Mouse (Mus musculus) hindbrain, embryonic 14.5 days (tissue): Measurements from ENCODE around the gene Ptger3. TPM values are rescaled to one million over a fixed set of nuclear protein-coding genes. Genes with fewer than 3 reads are reported as not detected.

Source experiments
- ATAC-seq: fragments of 200-750 bp; cut with Nextera tagmentation; 2 replicates; pipeline ENCODE4 v1.8.0; 2017; ENCODE audit warnings: moderate number of reproducible peaks, mild to moderate bottlenecking, moderate TSS enrichment, moderate library complexity; ENCODE audit not compliant: low FRiP score
- DNase-seq: peaks from one replicate; pipeline ENCODE4 v3.0.0-alpha.2; 2015; ENCODE audit warnings: low spot score
- H3K27ac ChIP-seq: fragments of 300-500 bp; sonication (generic); 2 replicates; pipeline ENCODE4 v1.5.1; 2014; ENCODE audit warnings: mild to moderate bottlenecking, moderate library complexity
- H3K27me3 ChIP-seq: fragments of 300-500 bp; sonication (generic); 2 replicates; pipeline ENCODE4 v1.6.1; 2014; ENCODE audit warnings: mild to moderate bottlenecking, low read length, mixed read lengths; ENCODE audit not compliant: control insufficient read depth, insufficient read depth
- H3K36me3 ChIP-seq: fragments of 300-500 bp; sonication (generic); replicated peaks from 2 replicates; pipeline ENCODE4 v1.6.1; 2014; ENCODE audit not compliant: control insufficient read depth, insufficient read depth
- H3K4me1 ChIP-seq: fragments of 300-500 bp; sonication (generic); replicated peaks from 2 replicates; pipeline ENCODE4 v1.6.1; 2014; ENCODE audit warnings: antibody characterized with exemption, low read length, mixed read lengths; ENCODE audit not compliant: control insufficient read depth, insufficient read depth
- H3K4me2 ChIP-seq: fragments of 300-500 bp; sonication (generic); replicated peaks from 2 replicates; pipeline ENCODE4 v1.6.1; 2014; ENCODE audit warnings: mild to moderate bottlenecking, moderate library complexity
- H3K4me3 ChIP-seq: fragments of 300-500 bp; sonication (generic); replicated peaks from 2 replicates; pipeline ENCODE4 v1.5.1; 2014; ENCODE audit warnings: mild to moderate bottlenecking, low read length
- H3K9ac ChIP-seq: fragments of 300-500 bp; sonication (generic); 2 replicates; pipeline ENCODE4 v1.6.1; 2014
- H3K9me3 ChIP-seq: fragments of 300-500 bp; sonication (generic); 2 replicates; pipeline ENCODE4 v1.6.1; 2016; ENCODE audit warnings: low read length; ENCODE audit not compliant: control insufficient read depth
- WGBS: fragments of 180-500 bp; shearing (Covaris S2); extraction: QIAGEN DNeasy Blood & Tissue Kit; methylation state at CpG from one replicate; pipeline ENCODE4 v1.1.7; 2014; 5-methylcytosine and 5-hydroxymethylcytosine counted together
- microRNA counts: library from miRNA; unstranded; fragments of <30 nt; microRNA quantifications from one replicate; lab custom pipeline; 2016
- microRNA-seq: library from miRNA; unstranded; fragments of <30 nt; microRNA quantifications from one replicate; pipeline ENCODE4, GENCODE M21; 2016
- polyA plus RNA-seq: library from polyadenylated mRNA; unstranded; fragments of >200 nt; fragmentation: Nextera tagmentation; extraction: Ambion mirVana; gene quantifications from 2 replicates; pipeline ENCODE4 v1.2.1, GENCODE M21; 2014

Ptger3 gene
- polyA plus RNA-seq, 1 experiment from 2014 or later: 7.5 TPM

DNA sequence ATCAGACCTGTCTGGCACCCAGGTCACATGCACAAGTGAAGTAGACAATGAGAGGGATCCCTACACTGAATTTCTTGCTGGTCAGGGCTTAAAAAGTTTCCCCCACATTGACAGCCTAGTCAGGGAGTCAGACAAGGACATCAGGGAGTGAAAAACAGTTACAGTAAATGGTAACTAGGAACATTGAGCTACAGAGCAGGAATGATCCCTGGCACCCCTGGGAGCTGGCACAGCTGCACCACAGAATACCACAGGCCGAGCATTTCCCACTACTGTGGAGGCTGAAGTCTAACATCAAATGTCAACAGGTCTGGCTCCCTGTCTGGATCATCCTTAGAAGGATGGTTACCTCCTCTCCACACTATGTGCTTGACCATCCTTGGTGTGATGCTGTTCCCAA is 98.8 kb downstream of the Ptger3 start:
- Histone ChIP-seq H3K4me3 (no peak overlapping the region), H3K27ac (no peak overlapping the region), H3K4me2 (no peak overlapping the region), H3K36me3 (no peaks in the 10 kb centered on the region), H3K9ac (no peak overlapping the region), H3K4me1 (no peaks in the 10 kb centered on the region), H3K9me3 (no peaks in the 10 kb centered on the region), H3K27me3 (no peaks in the 10 kb centered on the region)
- ATAC-seq (no peak), DNase-seq (no peak)
- 62% methylated on average over 1 of the region's 1 CpGs for WGBS

DNA sequence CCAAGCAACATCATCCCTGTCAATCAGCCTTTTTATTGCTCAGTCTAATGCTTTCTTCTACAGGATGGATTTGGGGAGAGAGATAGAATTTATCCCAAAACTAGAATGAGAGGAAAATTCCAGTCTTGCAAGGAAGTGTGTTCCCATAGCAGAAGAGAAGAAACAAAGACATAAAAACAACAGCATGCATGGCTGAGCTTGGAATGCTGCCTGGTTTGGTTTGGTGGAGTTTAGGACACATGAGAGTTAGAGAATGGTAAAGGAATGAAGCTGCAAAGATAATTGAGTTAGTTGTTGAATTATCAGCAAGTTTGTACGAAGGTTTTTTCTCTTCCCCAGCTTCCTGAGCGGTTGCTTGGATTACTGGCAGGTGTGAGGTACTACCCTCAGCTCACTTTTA is 99.5 kb downstream of the Ptger3 start:
- ATAC-seq (no peak), DNase-seq (no peak)
- no peaks in the 10 kb centered on the region for H3K27me3 ChIP-seq
- 55% methylated on average over 2 of the region's 2 CpGs for WGBS
- no peaks in the 10 kb centered on the region for H3K9me3 ChIP-seq
- no peak overlapping the region for H3K4me3 ChIP-seq
- no peaks in the 10 kb centered on the region for H3K36me3 ChIP-seq
- H3K9ac ChIP-seq: no peak overlapping the region
- H3K27ac ChIP-seq: no peak overlapping the region
- no peak overlapping the region for H3K4me2 ChIP-seq
- H3K4me1 ChIP-seq: no peaks in the 10 kb centered on the region

DNA sequence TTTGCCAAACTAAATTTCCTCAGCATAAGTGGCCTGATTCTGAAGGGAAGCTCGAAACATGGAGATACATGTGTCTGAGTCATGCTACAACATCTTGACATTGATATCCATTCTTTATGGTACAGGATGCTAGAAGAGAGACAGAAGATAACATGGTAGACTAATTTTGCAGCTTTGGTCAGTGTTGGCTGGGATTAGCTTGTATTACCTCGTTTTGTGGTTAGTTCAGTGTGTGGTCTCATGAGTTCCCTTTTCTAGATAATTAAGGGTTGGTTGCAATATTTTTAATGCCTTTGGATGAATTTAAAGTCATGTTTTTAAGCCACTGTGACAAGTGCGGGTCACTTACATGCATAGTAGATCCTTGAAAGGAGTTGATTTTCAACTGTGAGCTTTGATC is 119.4 kb downstream of the Ptger3 start:
- H3K9ac ChIP-seq: no peak overlapping the region
- no peaks in the 10 kb centered on the region for H3K36me3 ChIP-seq
- H3K27ac ChIP-seq: no peak overlapping the region
- no peaks in the 10 kb centered on the region for H3K9me3 ChIP-seq
- no peak overlapping the region for H3K4me2 ChIP-seq
- 91% methylated on average over 3 of the region's 3 CpGs for WGBS
- H3K4me1 ChIP-seq: no peaks in the 10 kb centered on the region
- no peaks in the 10 kb centered on the region for H3K27me3 ChIP-seq
- ATAC-seq: no peak
- DNase-seq: no peak
- H3K4me3 ChIP-seq: no peak overlapping the region

DNA sequence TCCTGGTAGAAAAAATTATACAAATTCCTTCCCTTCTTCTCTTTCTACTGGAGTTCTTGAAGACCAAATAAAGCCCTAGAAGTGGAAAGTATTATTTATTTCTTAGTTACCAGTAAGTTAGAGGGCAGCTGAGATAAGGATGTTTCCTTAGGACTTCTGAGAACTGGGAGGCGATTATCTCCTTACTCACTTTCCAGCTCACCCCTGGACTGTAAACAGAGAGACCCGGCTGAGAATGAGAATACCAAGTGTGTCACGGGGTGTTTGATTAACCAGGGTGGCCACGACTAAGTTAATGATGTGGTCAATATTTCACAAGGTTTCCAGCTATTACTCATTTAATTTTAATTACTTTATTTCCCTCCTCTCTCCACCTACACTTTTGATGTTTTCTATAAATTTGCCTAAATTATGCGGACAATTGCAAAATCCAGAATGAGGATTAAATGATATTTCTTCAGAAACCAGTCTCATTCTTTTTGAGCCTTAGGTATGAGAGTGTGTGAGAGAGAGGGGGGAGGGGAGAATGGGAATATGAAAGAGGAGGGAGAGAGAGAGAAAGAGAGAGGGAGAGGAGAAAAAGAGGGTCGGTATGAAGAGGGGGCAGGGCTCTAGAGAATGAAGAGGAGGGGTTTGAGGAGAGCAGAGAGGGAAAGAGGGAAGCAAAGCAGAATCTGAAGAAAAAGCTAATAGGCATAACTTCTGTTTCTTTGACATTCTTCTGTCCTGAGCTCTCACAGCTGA is 121.9 kb downstream of the Ptger3 start:
- no peak overlapping the region for H3K4me2 ChIP-seq
- ATAC-seq (no peak), DNase-seq (no peak)
- no peaks in the 10 kb centered on the region for H3K27me3 ChIP-seq
- no peaks in the 10 kb centered on the region for H3K9me3 ChIP-seq
- H3K9ac ChIP-seq: no peak overlapping the region
- no peaks in the 10 kb centered on the region for H3K4me1 ChIP-seq
- no peak overlapping the region for H3K4me3 ChIP-seq
- 61% methylated on average over 6 of the region's 6 CpGs for WGBS
- no peak overlapping the region for H3K27ac ChIP-seq
- no peaks in the 10 kb centered on the region for H3K36me3 ChIP-seq

MicroRNA genes within 50 kb of the gene (microRNA counts, 519-probe panel; counts per million panel counts)
- microRNA mmu-miR-186 (lab: Ali Mortazavi, UCI): not detected

Small RNAs within 50 kb of the gene (microRNA-seq; reads per million reads assigned to microRNA genes)
- gene Mir186: 863 reads per million, percentile 76 among the genes with 10 or more reads in this experiment

Other genes with a start within 250 kb of the Ptger3 start
- gene Zranb2, start 32.7 kb upstream of the Ptger3 start, polyA plus RNA-seq: 105 and 111 TPM in 2 replicates